Mouse (Mus musculus) myocyte (in vitro differentiated cells): ENCODE results near the gene Epb41l3. TPM values are rescaled to one million over a fixed set of nuclear protein-coding genes. Genes with fewer than 3 reads are reported as not detected.

Experiments
- H3K27me3 ChIP-seq: one replicate; pipeline ENCODE4 v1.6.1; 2011; ENCODE audit not compliant: control insufficient read depth, insufficient read depth, insufficient read length
- H3K36me3 ChIP-seq: one replicate; pipeline ENCODE4 v1.6.1; 2011; ENCODE audit not compliant: control insufficient read depth, insufficient read depth
- H3K4me2 ChIP-seq: one replicate; pipeline ENCODE4 v1.6.1; 2011; ENCODE audit warnings: low read depth, control low read depth
- H3K4me3 ChIP-seq: one replicate; pipeline ENCODE4 v1.5.1; 2011; ENCODE audit warnings: mild to moderate bottlenecking, control low read depth, moderate library complexity
- H3K79me2 ChIP-seq: one replicate; pipeline ENCODE4 v1.6.1; 2011; ENCODE audit not compliant: control insufficient read depth, insufficient read depth
- H3ac ChIP-seq: one replicate; pipeline ENCODE4 v1.6.1; 2011; ENCODE audit not compliant: control insufficient read depth, insufficient read length
- CEBPB ChIP-seq: IDR thresholded peaks from 2 replicates; pipeline ENCODE4 v1.6.1; 2011; ENCODE audit warnings: mild to moderate bottlenecking, moderate library complexity; ENCODE audit not compliant: poor library complexity, insufficient read depth, severe bottlenecking
- E2F4 ChIP-seq: IDR thresholded peaks from one replicate; pipeline ENCODE4 v1.6.1; 2011; ENCODE audit warnings: mild to moderate bottlenecking, control low read depth, moderate library complexity; ENCODE audit not compliant: insufficient read depth
- MAX ChIP-seq: IDR thresholded peaks from one replicate; pipeline ENCODE4 v1.6.1; 2011; ENCODE audit warnings: low read depth, mild to moderate bottlenecking, control low read depth
- MYOD1 ChIP-seq, 3 experiments: IDR thresholded peaks; one replicate each; pipeline ENCODE4 v1.6.1; 2011; ENCODE audit warnings: control low read depth in 2 of 3, low read depth in 2 of 3, mild to moderate bottlenecking in 2 of 3, moderate library complexity in 1 of 3; ENCODE audit not compliant: insufficient read length in 2 of 3, control insufficient read depth in 1 of 3
- MYOG ChIP-seq, 3 experiments: IDR thresholded peaks; one replicate each; pipeline ENCODE4 v1.6.1; 2011; ENCODE audit warnings: control low read depth in 2 of 3, low read depth in 2 of 3, mild to moderate bottlenecking in 2 of 3; ENCODE audit not compliant: insufficient read length in 2 of 3, control insufficient read depth in 1 of 3, insufficient read depth in 1 of 3
- POLR2A ChIP-seq: IDR thresholded peaks from one replicate; pipeline ENCODE4 v1.6.1; 2011; ENCODE audit warnings: low read depth, mild to moderate bottlenecking, control low read depth, moderate library complexity; ENCODE audit not compliant: insufficient read length
- POLR2AphosphoS2 ChIP-seq: IDR thresholded peaks from one replicate; pipeline ENCODE4 v1.6.1; 2011; ENCODE audit warnings: low read depth, control low read depth; ENCODE audit not compliant: insufficient read length
- REST ChIP-seq: IDR thresholded peaks from one replicate; pipeline ENCODE4 v1.6.1; 2011; ENCODE audit warnings: mild to moderate bottlenecking, control low read depth, moderate library complexity; ENCODE audit not compliant: insufficient read depth, insufficient read length
- SRF ChIP-seq: IDR thresholded peaks from one replicate; pipeline ENCODE4 v1.6.1; 2011; ENCODE audit warnings: low read depth; ENCODE audit not compliant: control insufficient read depth, insufficient read length
- TCF12 ChIP-seq: IDR thresholded peaks from one replicate; pipeline ENCODE4 v1.6.1; 2011; ENCODE audit warnings: mild to moderate bottlenecking, control low read depth; ENCODE audit not compliant: poor library complexity, insufficient read depth, severe bottlenecking
- TCF3 ChIP-seq: IDR thresholded peaks from one replicate; pipeline ENCODE4 v1.6.1; 2011; ENCODE audit warnings: low read depth, control low read depth; ENCODE audit not compliant: insufficient read length
- USF1 ChIP-seq: IDR thresholded peaks from one replicate; pipeline ENCODE4 v1.6.1; 2011; ENCODE audit warnings: low read depth, mild to moderate bottlenecking, control low read depth, moderate library complexity
- polyA plus RNA-seq: library from polyadenylated mRNA; unstranded; fragments of >200 nt; fragmentation: generic; extraction: Trizol; gene quantifications from one replicate; pipeline ENCODE4 v1.2.1, GENCODE M21; 2012; ENCODE audit warnings: missing spikeins

Gene Epb41l3
- polyA plus RNA-seq, 1 experiment, result 19.5 TPM

- Histone ChIP-seq H3K27me3 (no peaks in the 10 kb centered on the region), H3ac (no peak overlapping the region)
Observed at GRCm38 (mm10) chr17:69221377-69221776, 145.9 kb downstream of the Epb41l3 start.

GRCm38 (mm10) chr17:69221966-69222692 is 146.6 kb downstream of the Epb41l3 start:
- TF ChIP-seq REST (no peak), CEBPB (no peak), POLR2AphosphoS2 (no peak), MYOG (IDR thresholded peaks at IDR 0.05; ENCODE audit: control insufficient read depth in 1 of 3, insufficient read depth in 1 of 3, insufficient read length in 2 of 3, low read depth in 2 of 3) (no peak), TCF3 (no peak), USF1 (no peak), MAX (no peak), SRF (no peak), MYOD1 (IDR thresholded peaks at IDR 0.05; ENCODE audit: control insufficient read depth in 1 of 3, insufficient read length in 2 of 3, low read depth in 2 of 3) (no peak), POLR2A (no peak), TCF12 (no peak), E2F4 (no peak)
- no peaks in the 10 kb centered on the region for H3K27me3 ChIP-seq

More at GRCm38 (mm10) chr17:69221377-69221776, 145.9 kb downstream of the Epb41l3 start:
- H3K36me3 ChIP-seq, result no peaks in the 10 kb centered on the region
- TF ChIP-seq REST (no peak), POLR2A (no peak), MYOG (IDR thresholded peaks at IDR 0.05; ENCODE audit: control insufficient read depth in 1 of 3, insufficient read depth in 1 of 3, insufficient read length in 2 of 3, low read depth in 2 of 3) (no peak), MYOD1 (IDR thresholded peaks at IDR 0.05; ENCODE audit: control insufficient read depth in 1 of 3, insufficient read length in 2 of 3, low read depth in 2 of 3) (no peak)
- no peak overlapping the region for H3K4me2 ChIP-seq
- H3K4me3 ChIP-seq, result no peak overlapping the region
- H3K79me2 ChIP-seq, result no peaks in the 10 kb centered on the region

GRCm38 (mm10) chr17:69225996-69226395 is 150.5 kb downstream of the Epb41l3 start:
- Histone ChIP-seq H3K4me2 (no peak overlapping the region), H3K36me3 (no peaks in the 10 kb centered on the region), H3K27me3 (no peaks in the 10 kb centered on the region), H3ac (no peak overlapping the region), H3K4me3 (no peak overlapping the region), H3K79me2 (no peaks in the 10 kb centered on the region)
- no peak for TF ChIP-seq USF1

More at GRCm38 (mm10) chr17:69221966-69222692, 146.6 kb downstream of the Epb41l3 start:
- no peaks in the 10 kb centered on the region for H3K36me3 ChIP-seq
- H3K79me2 ChIP-seq, result no peaks in the 10 kb centered on the region
- no peak overlapping the region for H3K4me3 ChIP-seq
- no peak overlapping the region for H3ac ChIP-seq
- no peak overlapping the region for H3K4me2 ChIP-seq

- Histone ChIP-seq H3K4me2 (peak overlapping the region; percentile 80), H3K27me3 (no peaks in the 10 kb centered on the region), H3K36me3 (no peaks in the 10 kb centered on the region), H3K79me2 (no peaks in the 10 kb centered on the region), H3K4me3 (no peak overlapping the region), H3ac (no peak overlapping the region)
- no peak for TF ChIP-seq MYOD1 (IDR thresholded peaks at IDR 0.05; ENCODE audit: control insufficient read depth in 1 of 3, insufficient read length in 2 of 3, low read depth in 2 of 3)
- TF ChIP-seq MYOG (IDR thresholded peaks at IDR 0.05; ENCODE audit: control insufficient read depth in 1 of 3, insufficient read depth in 1 of 3, insufficient read length in 2 of 3, low read depth in 2 of 3), result no peak
- TF ChIP-seq MAX, result no peak
- TF ChIP-seq TCF12, result no peak
- no peak for TF ChIP-seq POLR2AphosphoS2
- no peak for TF ChIP-seq SRF
- TF ChIP-seq USF1, result no peak
- TF ChIP-seq E2F4, result no peak
- TF ChIP-seq CEBPB, result no peak
- TF ChIP-seq TCF3, result no peak
- no peak for TF ChIP-seq REST
- TF ChIP-seq POLR2A, result no peak
Observed at GRCm38 (mm10) chr17:69227426-69228014, 152.0 kb downstream of the Epb41l3 start.

GRCm38 (mm10) chr17:69229451-69229850 is 154.0 kb downstream of the Epb41l3 start:
- H3K4me3 ChIP-seq, result no peak overlapping the region
- peak overlapping the region; percentile 65 for H3K4me2 ChIP-seq
- TF ChIP-seq TCF3 (no peak), TCF12 (no peak), CEBPB (no peak), USF1 (no peak)
- no peaks in the 10 kb centered on the region for H3K36me3 ChIP-seq
- H3ac ChIP-seq, result no peak overlapping the region
- no peaks in the 10 kb centered on the region for H3K27me3 ChIP-seq
- no peaks in the 10 kb centered on the region for H3K79me2 ChIP-seq
